Mouse (Mus musculus) B cell, adult 67 days (primary cell): ENCODE measurements around the gene Vmn2r44. TPM values are rescaled to one million over a fixed set of nuclear protein-coding genes. Genes with fewer than 3 reads are reported as not detected.

Experiments
- total RNA-seq, 2 experiments: library from RNA; stranded (reverse); gene quantifications; 4 replicates each; pipeline ENCODE4 v1.2.4; 2023

The Vmn2r44 gene
- total RNA-seq: not detected

GRCm38 (mm10) chr7:8383233-8383632 is at the start of gene Vmn2r44:
TSS of gene Vmn2r44 (minus strand) at chr7:8383333.

Other genes with a start within 250 kb of the Vmn2r44 start
- gene Vmn2r41, start 221.7 kb downstream of the Vmn2r44 start, total RNA-seq: not detected
- gene Vmn2r42, start 183.0 kb downstream of the Vmn2r44 start, total RNA-seq: not detected
- not detected for gene Vmn2r43, start 122.7 kb downstream of the Vmn2r44 start, total RNA-seq
- not detected for gene Vmn2r45, start 105.7 kb upstream of the Vmn2r44 start, total RNA-seq